Mouse (Mus musculus) urinary bladder, postnatal 36 days (tissue): Measurements from ENCODE around the gene Myom3.

Source experiments
- DNase-seq, 2 experiments: peaks; one replicate each; pipeline ENCODE4 v3.0.0; 2022; ENCODE audit warnings: low spot score in 2 of 2, mixed read lengths in 1 of 2

The Myom3 gene

DNA sequence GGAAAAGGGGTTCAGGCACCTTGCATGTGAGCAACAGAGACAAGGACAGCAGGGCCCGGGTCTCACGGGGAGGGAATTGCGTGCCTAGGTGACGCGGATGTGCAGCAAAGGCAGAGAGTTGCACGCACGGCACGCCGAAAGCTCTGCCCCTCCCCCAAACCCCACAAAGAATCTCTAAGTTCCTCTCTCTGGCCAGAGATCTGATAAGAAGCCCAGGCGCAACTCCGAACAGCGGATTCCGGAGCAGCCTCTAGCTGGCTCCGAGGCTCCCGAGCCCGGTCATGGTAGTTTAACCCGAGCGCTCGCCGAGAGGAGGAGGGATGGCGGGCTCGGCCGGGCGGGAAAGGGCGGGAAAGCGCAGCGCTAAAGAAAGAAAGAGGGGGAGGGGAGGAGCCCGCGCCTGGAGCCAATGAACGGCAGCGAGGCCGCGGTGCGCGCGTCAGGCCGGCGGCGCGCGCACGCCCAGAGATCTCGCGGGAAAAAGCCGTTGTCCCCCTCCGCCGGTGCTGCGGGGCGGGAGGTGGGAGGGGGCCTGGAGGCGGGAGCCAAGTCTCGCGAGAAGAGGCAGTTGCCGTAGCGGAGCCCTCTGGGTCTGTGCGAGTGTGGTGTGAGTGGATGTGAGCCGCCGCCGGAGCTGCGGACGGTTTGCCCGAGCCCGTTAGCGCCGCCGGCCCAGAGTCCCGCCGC, 96.2 kb downstream of the Myom3 start, which contains the start of gene Srsf10:
Gene Srsf10 (plus strand): TSS at position 212 of the 687 bp plus-strand sequence.
- DNase-seq: peak; percentile 84 to 95

DNA sequence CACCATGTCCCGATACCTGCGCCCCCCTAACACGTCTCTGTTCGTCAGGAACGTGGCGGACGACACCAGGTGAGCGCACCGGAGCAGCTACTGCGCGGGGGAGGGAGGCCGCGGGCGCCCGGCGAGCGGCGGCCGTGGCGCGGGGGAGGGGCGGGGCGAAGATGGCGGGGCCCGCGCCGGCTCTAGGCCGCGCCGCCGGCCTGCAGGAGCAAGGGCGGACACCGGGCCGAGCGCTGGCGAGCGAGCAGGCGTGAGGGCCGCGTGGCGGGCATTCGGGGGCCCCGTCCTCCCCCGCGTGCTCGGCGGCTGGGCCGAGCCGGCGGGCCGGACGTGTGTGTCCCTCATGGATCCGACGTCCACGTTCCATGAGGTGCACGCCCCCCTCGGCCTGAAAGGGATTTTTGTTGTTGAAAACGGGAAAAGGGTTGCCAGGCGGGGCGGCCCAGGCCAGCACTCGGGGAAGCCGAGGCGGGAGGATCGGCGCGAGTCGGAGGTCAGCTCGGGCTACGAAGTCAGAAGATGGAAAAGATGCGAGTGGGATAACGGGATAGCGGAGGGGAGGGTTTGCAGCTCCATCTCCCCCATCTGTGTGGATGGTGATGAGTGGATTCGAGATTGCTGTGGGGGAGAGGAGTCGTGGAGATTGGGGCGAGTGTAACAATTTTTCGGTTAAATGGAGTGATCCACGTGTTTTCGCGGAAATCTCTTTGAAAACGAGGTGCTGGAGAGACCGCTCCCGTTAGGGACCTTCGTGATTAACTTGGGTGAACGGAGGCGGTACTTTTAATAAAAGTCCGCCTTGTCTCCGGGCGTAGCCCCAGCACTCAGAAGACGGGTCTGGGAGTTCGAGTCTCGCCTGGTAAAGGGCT, 96.9 kb downstream of the Myom3 start:
- DNase-seq: peak; percentile 45 to 57

DNA sequence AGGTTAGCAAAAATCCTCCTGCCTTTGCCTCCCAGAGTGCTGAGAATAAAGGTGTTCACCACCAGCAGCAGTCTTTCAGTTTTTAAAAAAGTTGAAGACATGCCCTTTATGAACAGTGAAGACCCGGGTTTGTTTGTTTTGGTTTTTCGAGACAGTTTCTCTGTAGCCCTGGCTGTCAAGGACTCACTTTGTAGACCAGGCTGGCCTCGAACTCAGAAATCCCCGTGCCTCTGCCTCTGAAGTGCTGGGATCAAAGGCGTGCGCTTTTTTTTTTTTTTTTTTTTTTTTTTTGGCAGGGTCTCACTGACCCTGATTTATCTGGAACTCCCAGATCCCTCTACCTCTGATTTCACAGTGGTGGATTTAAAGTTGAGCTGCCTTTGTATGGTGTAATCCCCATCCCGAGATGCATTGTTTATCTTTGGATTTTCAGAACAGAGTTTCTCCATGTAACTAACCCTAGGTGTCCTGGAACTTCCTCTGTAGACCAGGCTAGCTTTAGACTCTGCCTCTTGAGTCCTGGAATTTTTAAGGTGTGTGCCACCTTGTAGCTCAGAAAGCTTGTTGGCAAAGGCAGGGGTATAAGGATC, 98.2 kb downstream of the Myom3 start:
- no peak for DNase-seq
